Mouse (Mus musculus): ENCODE results near the gene Nprl2.

The Nprl2 gene

GRCm38 (mm10) chr9:107577871-107578270 lies 35.8 kb downstream of the Nprl2 start:
- DNase-seq (ENCODE audit: low spot score), result no peak

DNA sequence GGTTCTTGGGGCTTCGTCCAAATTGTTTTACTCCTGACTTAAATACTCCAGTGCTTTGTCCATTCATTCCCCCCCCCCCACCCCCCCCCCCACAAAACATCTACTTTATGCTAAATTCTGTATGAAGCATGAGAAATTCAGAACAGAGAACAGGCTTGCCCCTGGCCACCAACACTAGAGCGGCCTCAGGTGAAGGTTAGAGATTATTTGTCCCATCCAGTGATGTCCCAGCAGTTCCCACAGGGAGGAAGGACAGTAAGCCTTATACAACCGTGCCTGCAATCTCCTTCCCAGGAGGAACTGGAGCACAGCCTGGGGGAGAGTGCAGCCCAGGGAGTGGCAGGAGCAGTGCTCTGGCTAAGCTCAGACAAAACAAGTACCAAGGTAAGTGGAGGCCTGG lies 36.6 kb downstream of the Nprl2 start, which contains the start of gene Naa80:
Gene Naa80, plus strand, starts transcription at position 301 of the 400 bp plus-strand sequence.
- no peak for DNase-seq (ENCODE audit: low spot score)

DNA sequence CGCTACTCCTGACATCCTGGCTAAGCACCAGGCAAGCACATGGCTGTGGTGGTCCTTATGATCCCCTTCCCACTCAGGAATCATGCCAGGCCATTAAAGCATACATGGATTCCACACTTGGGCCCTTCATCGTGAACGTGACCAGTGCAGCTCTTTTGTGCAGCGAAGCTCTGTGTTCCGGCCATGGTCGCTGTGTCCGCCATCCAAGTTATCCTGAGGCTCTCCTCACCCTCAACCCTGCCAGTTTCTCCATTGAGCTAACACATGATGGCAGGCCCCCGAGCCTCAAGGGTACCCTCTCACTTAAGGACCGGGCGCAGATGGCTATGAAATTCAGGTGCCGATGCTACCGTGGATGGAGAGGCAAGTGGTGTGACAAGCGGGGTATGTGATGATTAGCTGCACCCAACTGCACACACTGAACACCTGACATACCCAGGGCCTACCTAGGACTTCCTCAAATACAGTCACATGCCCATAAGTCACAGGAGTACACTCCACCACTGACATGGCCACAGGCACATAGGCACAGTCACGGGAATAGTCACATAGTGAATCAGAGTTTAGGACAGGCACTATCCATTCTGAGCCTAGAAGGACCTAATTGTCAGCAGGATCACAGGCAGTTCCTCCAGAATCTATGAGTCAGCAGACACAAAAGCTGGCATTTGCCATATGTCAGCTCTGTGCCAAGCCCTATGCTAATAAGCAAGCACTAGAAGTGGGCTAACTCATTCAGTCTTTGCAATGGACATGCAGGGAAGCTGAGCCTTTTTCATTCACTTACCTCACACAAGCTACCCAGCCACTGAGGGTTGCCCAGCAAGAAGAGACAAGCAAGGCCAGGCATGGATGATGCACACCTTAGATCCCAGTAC lies 37.2 kb downstream of the Nprl2 start:
- peak; percentile 48 for DNase-seq (ENCODE audit: low spot score)

- peak; percentile 93 for DNase-seq (ENCODE audit: low spot score)
Measured at GRCm38 (mm10) chr9:107580501-107581317, 38.7 kb downstream of the Nprl2 start, which contains the start of gene Hyal3. Gene Hyal3, plus strand, starts transcription at chr9:107580818.

DNA sequence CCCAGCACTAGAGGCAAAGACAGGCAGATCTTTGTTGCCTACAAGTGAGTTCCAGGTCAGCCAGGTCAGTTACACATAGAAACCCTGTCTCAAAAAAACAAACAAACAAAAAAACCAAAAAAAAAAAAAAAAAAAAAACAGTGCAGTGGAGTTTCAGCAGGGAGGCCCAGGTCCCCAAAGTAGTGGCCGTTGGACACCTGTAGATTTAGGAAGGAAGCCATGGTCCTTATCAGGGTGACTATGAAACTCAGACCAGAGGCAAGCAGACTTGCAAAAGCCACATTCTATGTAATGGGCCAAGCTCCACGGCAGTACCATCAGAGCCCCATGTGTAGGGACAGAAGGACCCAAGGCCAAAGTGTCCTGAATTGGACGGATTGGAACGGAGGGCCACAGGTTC lies 39.6 kb downstream of the Nprl2 start:
- DNase-seq (ENCODE audit: low spot score), result no peak

DNA sequence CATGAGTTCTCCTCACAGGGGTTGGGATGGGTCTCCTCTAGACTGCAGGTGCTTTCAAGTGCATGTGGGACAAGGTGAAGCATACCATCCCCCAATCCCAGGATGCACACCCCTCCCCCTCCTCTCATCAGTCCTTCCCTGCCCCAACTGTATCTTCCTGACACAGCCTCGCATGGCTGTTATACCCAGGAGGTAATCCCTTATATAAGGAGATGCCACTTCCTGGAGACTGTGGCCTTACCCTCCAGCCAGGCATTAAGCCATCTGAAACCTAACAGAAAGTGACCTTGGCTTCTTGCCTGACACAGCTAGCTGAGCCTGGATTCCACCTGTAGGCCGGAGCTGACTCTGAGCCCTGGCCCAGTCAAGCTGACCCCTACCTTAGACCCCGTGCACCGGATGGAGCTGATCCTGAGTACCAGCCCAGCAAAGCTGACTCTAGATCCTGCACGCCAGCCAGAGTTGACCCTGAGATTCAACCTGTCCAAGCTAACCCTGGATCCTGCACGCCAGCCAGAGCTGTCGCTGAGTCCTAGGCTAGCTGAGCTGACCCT lies 40.6 kb downstream of the Nprl2 start:
- DNase-seq (ENCODE audit: low spot score), result no peak

- DNase-seq (ENCODE audit: low spot score), result no peak
Measured at GRCm38 (mm10) chr9:107583174-107583573, 41.1 kb downstream of the Nprl2 start.

GRCm38 (mm10) chr9:107586504-107586903 lies 44.5 kb downstream of the Nprl2 start:
- DNase-seq (ENCODE audit: low spot score), result no peak

DNA sequence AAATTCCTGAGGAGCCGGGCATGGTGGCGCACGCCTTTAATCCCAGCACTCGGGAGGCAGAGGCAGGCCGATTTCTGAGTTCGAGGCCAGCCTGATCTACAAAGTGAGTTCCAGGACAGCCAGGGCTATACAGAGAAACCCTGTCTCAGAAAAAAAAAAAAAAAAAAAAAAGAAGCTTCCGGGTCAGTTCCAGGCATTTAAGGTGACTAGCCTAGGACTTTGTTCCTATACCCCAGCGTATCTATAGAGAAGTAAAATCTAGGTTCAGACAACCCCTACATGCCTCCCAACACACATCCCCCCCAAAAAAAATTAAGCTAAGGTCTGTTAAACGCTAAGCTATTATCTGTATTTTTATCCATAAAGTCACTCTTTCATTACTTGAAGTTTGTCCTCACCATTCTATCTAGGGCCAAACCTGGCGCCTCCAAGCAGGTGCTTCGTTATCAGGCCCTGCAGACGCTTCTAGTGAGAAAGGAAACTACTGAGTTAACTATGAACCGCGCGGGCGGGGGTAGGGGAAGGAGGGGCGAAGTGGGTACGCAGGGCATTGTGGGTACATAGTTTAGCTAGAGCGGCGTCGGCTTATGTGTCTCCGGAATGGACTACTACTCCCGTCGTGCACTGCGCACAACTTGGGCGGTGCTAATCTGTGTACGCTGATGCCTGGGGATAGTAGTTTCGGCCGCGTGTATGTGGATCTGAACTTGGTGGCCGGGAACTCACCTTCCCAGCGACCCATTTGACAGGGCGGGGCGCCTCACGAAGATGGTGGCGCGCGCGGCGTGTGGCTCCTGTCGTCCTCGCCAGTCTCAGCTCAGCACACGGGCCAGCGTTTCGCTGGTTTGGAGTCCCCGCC lies 45.2 kb downstream of the Nprl2 start, which contains the start of gene Ifrd2:
Gene Ifrd2, plus strand, starts transcription at position 669 of the 859 bp plus-strand sequence.
- DNase-seq (ENCODE audit: low spot score), result peak; percentile 97

DNA sequence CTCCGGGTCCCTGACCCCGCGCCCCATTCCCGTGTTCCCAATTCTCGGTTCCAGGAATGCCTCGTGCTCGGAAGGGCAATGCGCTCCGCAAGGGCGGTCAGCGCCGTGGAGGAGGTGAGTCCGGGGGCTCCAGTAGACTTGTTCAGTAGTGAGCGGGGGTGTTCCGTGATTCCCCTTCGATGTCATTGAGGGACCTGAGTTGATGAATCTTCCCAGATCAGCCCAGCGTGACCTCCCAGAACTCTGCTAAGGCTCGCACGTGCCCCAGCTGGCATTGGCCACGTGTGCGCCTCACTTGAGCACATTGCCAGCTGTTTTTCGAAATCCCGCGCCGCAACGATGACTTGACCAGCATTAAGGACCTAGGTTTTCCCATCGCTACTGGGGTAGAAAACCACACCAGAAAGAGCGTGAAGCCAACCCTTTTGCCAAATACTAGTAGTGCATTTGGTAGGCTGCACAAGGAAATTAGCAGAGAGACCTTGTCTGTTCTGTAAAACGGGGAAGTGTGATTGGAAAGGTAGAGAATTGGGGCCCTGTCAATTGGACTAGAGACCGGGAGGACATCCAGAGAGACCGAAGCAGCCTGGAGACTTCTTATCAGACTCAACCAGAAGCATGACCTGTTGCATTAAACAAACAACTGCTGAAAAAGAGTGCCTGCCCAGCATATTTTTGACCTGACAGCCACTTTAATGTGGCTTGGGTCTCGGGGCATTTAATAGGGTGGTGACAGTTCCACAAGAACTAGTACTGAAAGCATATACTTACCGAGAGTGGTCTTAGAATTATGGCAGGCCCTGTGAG lies 46.0 kb downstream of the Nprl2 start:
- peak; percentile 76 for DNase-seq (ENCODE audit: low spot score)

- no peak for DNase-seq (ENCODE audit: low spot score)
Measured at GRCm38 (mm10) chr9:107590058-107590772, 48.2 kb downstream of the Nprl2 start.

DNA sequence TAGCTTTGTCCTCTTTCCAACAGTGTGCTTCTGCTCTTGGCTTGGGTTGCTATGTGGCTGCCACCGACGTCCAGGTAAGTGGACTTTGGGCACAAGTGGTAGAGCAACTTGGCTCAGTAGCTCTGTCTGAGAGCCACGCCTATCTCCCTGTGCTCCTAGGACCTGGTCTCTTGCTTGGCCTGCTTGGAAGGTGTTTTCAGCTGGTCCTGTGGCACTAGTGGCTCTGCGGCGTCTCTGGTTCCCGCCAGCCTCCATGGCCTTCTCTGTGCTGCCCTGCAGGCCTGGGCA lies 48.7 kb downstream of the Nprl2 start:
- DNase-seq (ENCODE audit: low spot score), result no peak

- peak; percentile 58 for DNase-seq (ENCODE audit: low spot score)
Measured at GRCm38 (mm10) chr9:107593101-107593976, 51.3 kb downstream of the Nprl2 start.

DNA sequence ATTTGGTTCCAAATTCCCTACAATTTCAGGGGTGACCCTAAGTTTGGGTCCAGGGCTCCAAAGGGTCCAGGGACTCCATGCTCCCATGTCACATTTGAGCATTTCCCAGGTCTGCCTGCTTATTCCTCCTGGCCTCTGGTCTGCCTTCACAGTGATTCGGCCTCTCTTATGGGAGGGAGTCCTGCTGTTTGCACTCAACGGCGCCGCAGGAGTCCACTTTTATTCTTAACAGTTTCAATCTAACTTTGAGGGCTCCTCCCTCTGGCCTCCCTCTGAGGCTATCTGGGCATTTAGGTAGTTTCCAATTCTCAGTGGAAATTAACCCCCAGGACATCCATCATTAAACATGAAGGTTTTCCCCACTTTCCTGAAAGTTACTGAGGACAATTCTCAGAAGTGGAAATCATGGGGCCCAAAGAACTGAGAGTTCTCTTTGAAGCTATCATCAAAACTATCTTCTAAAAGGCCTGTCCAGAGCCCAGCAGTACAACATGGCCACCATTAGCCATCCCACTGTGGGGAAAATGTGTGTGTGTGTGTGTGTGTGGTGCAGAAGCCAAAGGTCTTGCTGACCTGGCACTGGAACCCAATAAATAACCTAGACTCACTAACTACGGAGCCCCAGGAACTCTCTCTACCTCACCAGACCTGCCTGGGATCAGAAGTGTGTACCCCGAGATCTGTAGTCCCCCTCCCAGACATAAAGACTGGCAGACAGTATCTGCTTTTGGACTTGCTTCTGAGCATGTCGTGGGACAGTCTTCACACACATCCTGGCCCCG lies 52.4 kb downstream of the Nprl2 start:
- no peak for DNase-seq (ENCODE audit: low spot score)

Data from adipocyte (in vitro differentiated cells).